Mouse (Mus musculus): Measurements from ENCODE around the gene Wfdc3.
A peak's percentile ranks its signal among the peaks of the same experiment; 100 is the strongest.
"Not testable (repeated sequence)": the region's sequence is repeated elsewhere in the genome, so short reads cannot be mapped to it uniquely, and the experiment has no call there.

The Wfdc3 gene

DNA sequence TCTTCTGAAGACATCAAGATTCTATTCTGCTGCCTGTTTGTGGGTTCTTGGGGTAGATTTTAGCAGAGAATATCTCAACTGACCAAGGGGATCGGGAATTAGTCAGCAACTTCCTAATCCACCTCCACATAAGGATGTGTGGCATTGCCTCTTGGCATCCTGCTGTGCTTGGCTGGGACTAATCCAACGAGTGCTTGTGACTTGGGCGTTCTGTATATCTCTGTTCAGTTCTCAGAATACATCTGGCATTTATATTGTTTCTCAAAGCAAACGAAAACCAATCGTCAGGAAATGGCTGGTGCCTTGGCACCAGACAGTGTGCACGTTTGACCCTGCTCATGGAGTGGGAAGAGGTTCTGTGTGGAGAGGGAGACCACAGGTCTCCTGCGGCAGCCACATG lies 5.9 kb downstream of the Wfdc3 start:
- no peak for DNase-seq (ENCODE audit: low read depth, low spot score)

DNA sequence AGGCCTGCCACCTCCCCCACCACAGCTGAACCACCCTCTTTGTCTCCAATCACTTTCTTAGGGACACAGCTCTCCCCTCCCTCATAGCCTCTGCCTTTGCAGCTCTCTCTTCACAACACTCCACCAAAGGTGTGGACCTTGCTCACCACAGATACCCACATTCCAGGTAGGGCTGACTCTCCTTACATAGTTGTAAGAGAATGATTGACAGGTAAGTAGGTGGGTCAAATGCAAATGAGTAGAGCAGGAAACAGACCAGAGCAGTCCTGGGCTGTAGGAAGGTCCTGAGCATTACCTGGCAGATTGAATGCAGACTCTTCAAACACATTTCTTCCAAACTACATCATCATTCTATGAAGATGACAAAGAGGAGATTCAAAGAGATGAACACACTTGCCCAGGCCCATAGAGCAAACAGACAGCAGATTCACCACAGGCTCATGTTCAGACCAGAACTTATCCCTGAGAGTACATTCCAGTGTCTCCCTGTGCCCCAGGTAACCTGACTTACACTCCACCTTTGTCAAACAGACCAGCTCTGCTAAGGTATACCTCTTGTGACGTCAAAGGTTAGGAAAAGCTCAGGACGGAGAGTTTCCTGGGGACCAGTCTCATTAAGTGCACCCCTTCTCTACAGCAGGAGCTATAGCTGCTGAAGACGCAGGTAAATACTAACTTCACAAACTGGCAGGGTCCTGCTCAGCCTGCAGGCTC lies 8.2 kb downstream of the Wfdc3 start:
- DNase-seq (ENCODE audit: low read depth, low spot score): no peak

DNA sequence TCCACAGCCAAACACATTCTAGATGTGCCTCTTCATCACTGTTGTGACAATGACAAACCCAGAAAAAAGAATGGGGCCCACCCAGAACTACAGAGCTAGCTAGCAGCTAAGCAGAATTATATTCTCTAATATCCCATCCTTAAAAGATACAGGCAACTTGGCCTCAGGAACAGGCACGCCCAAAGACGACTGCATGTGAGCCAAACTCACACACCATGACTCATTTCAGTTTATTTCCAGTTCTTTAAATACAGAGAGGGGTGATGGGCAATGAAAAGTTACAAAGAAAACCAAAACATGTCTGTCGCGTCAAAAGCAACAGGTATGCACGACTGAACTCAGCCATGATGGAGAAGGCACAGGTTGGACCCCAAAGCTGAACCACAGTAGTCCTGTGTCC lies 10.3 kb downstream of the Wfdc3 start:
- no peak for DNase-seq (ENCODE audit: low read depth, low spot score)

DNA sequence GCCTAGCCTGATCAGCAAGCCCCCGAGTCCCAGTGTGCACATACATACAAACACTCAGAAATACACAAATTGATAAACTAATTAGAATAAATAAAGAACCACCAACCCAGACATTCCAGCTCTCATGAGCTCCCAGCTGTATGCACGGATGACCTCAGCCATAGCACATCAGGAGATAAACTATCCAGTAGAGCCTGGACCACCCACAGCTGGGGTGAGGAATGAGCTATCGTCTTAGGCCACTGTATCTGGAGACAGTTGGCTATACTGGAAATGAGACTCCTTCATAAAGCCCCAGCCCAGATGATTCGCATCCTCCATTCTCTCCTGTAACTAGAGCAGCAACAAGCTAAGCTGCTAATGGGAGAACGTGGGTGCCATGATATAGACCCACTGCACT lies 10.9 kb downstream of the Wfdc3 start:
- no peak for DNase-seq (ENCODE audit: low read depth, low spot score)

DNA sequence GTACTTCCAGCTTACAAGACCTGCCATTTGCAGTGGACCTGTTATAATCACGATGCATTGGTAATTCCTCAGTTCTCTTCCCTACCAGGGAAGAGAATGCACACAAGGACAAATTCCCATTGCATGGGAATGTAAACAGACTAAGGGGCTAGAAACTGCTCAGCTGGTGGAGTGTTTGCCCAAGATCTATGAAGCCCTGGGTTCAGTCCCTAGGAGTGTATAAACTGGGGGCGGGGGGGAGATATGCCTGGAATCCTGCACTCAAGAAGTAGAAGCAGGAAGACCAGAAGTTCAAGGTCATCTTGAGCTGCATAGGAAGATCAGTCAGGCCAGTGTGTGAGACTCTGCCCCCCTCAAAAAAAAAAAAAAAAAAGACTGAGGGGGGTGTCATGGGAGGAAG lies 12.5 kb downstream of the Wfdc3 start:
- DNase-seq (ENCODE audit: low read depth, low spot score): no peak

DNA sequence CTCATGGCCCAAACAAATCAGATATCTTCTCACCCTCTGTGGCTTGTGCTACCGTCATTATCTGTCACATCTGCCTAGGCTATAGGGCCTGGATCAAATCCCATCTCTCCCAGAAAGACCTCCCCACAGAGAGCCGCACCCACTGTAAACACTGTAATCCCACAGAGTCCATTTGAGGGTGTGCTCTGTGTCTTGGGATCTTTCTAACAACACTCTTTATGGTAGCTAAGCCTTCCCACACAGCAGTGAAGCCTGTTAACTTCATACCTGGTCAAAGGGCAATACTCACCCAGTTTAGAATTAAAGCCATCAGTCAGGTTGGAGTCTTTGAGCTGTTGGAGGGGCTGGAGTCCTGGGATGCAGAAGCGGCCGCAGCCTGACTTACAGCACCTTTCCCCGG lies 14.0 kb downstream of the Wfdc3 start:
- no peak for DNase-seq (ENCODE audit: low read depth, low spot score)

DNA sequence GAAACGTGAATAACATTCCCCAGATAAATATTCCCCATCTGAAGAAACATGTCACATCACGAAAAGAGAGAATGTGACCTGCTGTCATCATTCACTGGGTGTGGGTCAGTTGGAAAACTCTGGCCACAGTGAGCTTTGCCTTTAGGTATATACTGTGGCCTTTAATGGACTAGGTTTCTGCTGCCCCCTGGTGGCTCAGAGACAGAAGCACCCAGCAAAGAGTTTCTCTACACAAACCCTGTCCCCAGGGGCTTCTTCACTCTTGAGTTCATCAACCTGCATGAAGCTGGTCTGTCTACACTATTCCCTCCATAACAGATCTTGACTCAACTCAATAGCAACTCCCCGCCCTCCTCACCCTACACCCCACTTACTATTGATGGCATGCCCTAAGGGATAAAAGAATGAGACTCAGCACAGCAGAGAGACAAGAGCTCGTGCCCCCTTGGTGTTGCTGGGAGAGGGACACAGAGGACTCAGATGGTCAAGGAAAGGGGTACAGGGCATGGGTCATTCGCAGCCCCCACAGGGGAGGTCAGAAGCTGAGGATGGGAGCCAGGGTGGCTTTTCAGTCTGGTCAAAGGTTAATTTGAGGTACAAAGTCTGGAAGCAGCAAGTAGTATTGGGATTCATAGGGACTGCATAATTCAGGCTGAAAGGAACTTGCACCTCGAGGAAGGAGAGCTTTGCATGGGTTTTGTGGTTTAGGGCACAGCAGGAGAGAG lies 19.7 kb downstream of the Wfdc3 start:
- peak; percentile 52 for DNase-seq (ENCODE audit: low read depth, low spot score)

DNA sequence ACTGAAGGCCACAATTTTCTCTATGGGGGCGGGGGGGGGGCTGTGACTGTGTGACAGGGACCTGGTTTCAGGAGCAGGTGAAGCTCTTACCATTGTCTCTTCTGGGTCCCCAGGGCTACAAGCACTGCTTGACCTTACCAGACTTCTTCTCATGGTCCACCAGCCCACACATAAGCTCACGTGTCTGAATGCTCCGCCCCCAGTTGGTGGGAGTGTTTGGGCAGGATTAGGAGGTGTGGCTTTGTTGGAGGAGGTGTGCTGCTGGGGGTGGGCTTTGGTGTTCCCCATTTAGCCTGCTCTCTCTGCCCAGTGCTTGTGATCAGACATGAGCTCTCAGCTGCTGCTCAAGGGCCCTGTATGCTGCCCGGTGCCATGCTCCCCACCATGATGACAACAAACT lies 22.5 kb downstream of the Wfdc3 start:
- DNase-seq (ENCODE audit: low read depth, low spot score): no peak

DNA sequence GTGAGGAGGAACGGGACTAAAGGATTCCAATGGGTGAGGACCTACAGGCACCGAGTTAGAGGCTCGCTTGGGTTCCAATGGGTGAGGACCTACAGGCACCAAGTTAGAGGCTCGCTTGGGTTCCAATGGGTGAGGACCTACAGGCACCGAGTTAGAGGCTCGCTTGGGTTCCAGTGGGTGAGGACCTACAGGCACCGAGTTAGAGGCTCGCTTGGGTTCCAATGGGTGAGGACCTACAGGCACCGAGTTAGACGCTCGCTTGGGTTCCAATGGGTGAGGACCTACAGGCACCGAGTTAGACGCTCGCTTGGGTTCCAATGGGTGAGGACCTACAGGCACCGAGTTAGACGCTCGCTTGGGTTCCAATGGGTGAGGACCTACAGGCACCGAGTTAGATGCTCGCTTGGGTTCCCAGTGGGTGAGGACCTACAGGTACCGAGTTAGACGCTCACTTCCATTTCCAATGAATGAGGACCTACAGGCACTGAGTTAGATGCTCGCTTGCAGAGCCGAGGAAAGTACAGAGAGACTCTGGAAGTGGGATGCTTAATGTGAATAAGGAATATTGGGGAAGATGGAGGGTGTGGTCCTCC lies 29.4 kb downstream of the Wfdc3 start:
- DNase-seq (ENCODE audit: low read depth, low spot score): not testable (repeated sequence)

DNA sequence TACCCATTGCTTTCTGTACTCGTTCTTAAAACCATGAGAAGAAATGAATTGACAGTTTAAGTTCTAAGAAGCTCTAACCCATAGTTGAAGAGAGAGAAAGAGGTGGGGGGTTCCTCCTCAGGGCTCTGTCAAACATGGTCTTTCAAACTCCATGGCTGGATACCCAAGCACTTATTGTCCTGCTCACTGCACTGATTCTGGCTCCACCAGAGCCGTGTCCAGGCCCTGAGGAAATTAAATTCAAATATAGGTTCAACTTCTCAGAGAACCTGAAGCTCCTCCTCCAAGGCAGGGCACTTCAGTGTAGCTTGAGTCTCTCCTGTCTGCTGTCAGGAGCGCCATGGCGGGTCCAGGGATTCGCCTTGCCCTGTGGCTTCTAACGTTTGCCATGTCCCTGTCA lies 30.7 kb downstream of the Wfdc3 start, which contains the start of gene Spint5:
Spint5 (plus strand) TSS at position 301 of the 400 bp plus-strand sequence.
- DNase-seq (ENCODE audit: low read depth, low spot score): no peak

DNA sequence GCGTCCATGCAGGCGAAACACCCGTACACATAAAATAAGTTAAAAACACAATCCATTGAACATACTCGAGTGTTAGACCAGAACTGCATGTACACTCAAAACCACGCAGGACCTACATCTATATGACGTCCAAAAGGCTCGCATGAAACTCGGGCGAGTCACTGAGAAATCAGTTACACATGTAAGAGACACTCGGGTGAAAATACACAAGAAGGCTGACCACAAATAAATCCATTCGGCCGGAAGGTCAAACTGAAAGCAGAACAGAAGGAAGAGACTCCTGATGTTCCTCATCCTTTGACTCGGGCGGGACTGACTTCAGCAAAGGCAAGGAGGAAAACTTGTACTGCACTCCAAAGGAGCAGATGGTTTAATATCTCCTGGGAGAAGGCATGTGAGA lies 39.7 kb downstream of the Wfdc3 start:
- no peak for DNase-seq (ENCODE audit: low read depth, low spot score)

DNA sequence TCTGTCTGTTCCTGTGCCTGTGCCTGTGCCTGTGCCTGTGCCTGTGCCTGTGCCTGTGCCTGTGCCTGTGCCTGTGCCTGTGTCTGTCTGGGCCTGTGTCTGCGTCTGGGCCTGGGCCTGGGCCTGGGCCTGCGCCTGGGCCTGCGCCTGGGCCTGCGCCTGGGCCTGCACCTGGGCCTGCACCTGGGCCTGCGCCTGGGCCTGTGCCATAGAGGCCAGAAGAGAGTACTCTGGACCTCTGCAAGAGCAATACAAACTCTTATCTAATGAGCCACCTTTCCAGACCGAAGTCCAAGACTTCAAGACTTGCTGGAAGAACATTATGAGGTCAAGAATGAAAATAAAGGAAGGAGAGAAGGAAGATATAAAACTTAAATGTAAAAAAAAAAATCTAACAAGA lies 40.4 kb downstream of the Wfdc3 start:
- no peak for DNase-seq (ENCODE audit: low read depth, low spot score)

DNA sequence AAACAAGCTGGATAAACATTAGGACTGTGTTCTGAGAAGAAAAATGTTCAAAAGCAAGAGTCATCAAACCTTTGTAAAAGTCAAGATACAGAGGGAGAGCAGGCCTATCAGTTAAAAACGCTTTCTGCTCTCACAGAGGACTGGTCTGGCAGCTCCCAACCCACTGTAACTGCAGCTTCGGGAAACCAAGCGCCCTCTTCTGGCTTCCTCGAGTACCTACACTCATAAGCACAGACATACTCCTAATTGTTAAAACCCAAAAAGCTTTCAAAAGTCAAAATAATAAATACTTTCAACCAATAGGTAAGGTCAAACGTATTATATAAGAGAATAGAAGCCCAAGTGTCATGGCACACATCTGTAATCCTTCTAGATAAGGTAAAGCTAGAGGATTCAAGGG lies 41.5 kb downstream of the Wfdc3 start:
- no peak for DNase-seq (ENCODE audit: low read depth, low spot score)

DNA sequence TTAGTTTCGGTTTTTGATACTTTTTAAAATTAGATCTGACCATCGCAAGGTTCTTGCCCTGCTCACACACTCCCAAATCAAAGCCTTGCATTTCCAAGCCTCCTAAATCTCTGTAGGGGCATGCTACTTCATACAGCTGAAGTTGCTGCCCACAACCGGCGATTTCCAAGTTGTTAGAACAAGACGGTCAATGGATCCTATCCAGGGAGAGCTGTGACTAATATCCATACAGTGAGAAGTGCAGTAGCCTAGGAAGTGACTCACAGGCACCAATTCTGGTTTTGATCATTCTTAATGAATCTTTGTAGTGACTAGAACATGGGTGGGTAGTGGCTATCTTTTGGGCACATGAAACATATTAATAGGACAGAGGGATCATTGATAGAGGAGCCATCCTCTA lies 44.0 kb downstream of the Wfdc3 start:
- DNase-seq (ENCODE audit: low read depth, low spot score): no peak

DNA sequence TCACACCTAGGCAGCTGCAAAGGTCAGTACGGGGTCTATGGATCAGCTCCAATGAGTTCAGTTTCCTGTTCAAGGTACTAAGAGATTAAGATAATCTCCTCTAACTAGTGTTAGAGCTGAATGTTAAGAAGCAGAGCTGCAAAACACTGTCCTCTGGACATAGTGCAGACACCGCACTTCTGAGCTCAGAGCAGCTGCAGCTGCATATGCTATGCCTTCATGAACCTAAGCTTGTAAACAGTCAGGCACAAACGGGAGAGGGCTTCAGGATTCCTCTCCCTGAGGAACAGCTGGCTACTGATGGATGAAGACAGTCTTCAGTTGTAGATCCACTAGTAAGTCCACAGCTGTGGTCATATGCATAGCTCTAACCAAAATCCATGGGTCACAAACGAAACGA lies 44.8 kb downstream of the Wfdc3 start:
- no peak for DNase-seq (ENCODE audit: low read depth, low spot score)

DNA sequence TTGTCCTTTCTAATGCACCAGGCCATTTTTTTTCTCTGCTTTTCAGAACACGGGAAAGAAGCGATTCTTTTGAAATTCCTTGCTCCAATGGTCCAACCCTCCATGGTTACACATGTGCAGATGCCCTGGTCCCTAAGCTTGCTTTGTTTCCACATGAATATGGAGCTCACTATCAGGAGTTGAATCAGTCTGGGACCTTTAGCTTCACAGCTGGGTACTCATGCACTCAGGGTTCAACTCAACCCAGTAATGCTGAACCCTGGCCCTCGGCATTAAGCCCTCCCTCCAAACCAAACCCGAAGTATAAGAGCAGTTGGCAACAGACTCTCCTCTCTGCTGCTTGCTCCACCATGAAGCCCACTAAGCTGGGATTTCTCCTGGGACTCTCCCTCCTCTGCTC lies 47.5 kb downstream of the Wfdc3 start, which contains the start of gene Spint4:
Spint4 (plus strand) TSS at position 301 of the 400 bp plus-strand sequence.
- DNase-seq (ENCODE audit: low read depth, low spot score): no peak

DNA sequence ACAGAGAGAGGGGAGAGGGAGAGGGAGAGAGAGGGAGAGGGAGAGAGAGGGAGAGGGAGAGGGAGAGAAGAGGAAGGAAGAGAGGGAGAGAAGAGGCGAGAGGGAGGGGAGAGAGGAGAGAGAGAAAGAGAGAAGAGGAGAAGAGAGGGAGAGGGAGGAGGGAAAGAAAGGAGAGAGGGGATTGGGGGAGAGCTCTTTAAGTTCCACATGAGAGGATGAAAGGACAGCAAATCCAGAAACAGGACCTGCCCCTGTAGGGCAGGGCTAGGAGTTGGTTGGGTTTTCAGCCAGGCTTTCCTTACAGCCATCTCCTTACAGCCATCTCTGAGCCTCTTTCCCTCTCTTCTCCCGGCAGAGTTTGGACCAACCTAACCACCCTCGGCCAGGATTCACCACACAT lies 60.9 kb downstream of the Wfdc3 start, which contains the start of gene Wfdc13:
Wfdc13 (plus strand) TSS at position 301 of the 400 bp plus-strand sequence.
- no peak for DNase-seq (ENCODE audit: low read depth, low spot score)

All from embryo, embryonic 11.5 days (tissue).